Mouse (Mus musculus) CH12.LX (cell line): ENCODE measurements around the gene Eef1a1.

Source experiments
- CTCF ChIP-seq, 2 experiments: IDR thresholded peaks in 1 of 2; conservative IDR thresholded peaks in 1 of 2; 2 replicates each; pipeline ENCODE4 v1.5.1; 2011 to 2012; ENCODE audit warnings: low read depth in 2 of 2, low read length in 2 of 2, improper control_type of control experiment in 1 of 2, inconsistent platforms in 1 of 2, mild to moderate bottlenecking in 1 of 2, moderate library complexity in 1 of 2
- EP300 ChIP-seq: IDR thresholded peaks from 2 replicates; pipeline ENCODE4 v1.6.1; 2011; ENCODE audit warnings: low read length, improper control_type of control experiment
- ETS1 ChIP-seq: conservative IDR thresholded peaks from 2 replicates; pipeline ENCODE4 v1.6.1; 2012; ENCODE audit warnings: low read depth, mild to moderate bottlenecking, inconsistent platforms, low read length, improper control_type of control experiment, moderate library complexity
- MAX ChIP-seq: IDR thresholded peaks from 2 replicates; pipeline ENCODE4 v1.6.1; 2011; ENCODE audit warnings: low read length, improper control_type of control experiment
- MAZ ChIP-seq: IDR thresholded peaks from 2 replicates; pipeline ENCODE4 v1.6.1; 2012; ENCODE audit warnings: low read depth, mild to moderate bottlenecking, inconsistent platforms, low read length, improper control_type of control experiment, moderate library complexity
- NRF1 ChIP-seq: IDR thresholded peaks from 2 replicates; pipeline ENCODE4 v1.6.1; 2014; ENCODE audit warnings: low read depth, mild to moderate bottlenecking, inconsistent platforms, low read length, improper control_type of control experiment, moderate library complexity
- POLR2A ChIP-seq: IDR thresholded peaks from 2 replicates; pipeline ENCODE4 v1.6.1; 2011; ENCODE audit warnings: low read depth, mild to moderate bottlenecking, improper control_type of control experiment, low read length
- TCF12 ChIP-seq: IDR thresholded peaks from 2 replicates; pipeline ENCODE4 v1.6.1; 2014; ENCODE audit warnings: low read depth, mild to moderate bottlenecking, inconsistent platforms, low read length, improper control_type of control experiment

- peak in 1 of 2 experiments; percentile 19; a peak in 1 of 4 replicates for TF ChIP-seq CTCF (conservative IDR thresholded peaks at IDR 0.05 in 1 of 2, IDR thresholded peaks at IDR 0.05 in 1 of 2; ENCODE audit: low read depth in 2 of 2, low read length in 2 of 2)
- TF ChIP-seq EP300: no peak
- TF ChIP-seq ETS1: no peak
- TF ChIP-seq MAX: no peak
- no peak for TF ChIP-seq MAZ
- no peak for TF ChIP-seq NRF1
- TF ChIP-seq TCF12: no peak
- no peak for TF ChIP-seq POLR2A
These were observed 12.3 kb upstream of the Eef1a1 start for GRCm38 (mm10) chr9:78501284-78501683.
